Mouse (Mus musculus) heart, adult 9 months (tissue): ENCODE measurements at regions not wholly inside any gene's neighbourhood (a gene's known extent, or its start where the extent isn't known, plus 50 kb on each side); places are given as distances from the start of the nearest gene placed in this dataset.

Source experiments
- DNase-seq, 2 experiments: peaks; one replicate each; pipeline ENCODE4 v3.0.0; 2022; ENCODE audit warnings: low spot score in 2 of 2

DNA sequence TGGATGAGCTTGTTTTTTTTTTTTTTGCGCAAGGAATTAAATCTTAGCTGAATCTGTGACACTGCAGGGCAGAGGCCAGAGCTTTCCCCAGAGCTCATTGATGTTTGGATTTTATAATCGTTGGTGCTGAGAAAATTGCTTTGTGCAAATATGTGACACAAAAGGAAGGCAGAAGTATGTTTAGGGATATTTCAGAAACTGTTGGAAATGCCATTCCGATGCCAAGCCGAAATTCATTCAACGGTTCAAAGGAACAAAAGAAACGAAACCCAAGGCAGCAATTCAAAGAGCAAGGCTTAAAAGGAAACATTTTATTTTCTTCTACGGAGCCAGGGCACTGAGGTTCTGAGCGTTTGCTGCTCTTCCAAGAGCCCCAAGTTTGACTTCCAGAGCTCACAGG is 302.2 kb downstream of the 1500009L16Rik start:
- DNase-seq, result no peak

DNA sequence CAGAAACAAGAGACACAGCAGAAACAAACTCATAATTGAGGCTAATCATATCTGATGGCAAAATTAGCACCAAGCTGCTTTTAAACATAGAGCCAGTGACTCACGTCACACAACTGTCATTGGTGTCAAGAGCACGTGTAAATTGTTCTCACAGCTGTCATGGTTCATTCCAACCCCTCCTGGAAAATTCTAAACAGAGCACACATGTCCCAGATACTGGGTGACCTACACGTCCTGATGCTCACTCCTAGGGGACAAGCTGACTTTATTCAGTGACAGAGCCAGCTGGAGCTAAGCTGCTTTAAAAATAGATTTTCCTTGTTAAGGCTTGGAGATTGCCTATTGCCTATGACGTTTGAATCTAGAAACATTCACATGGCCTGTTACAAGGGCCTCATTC is 304.1 kb downstream of the 1500009L16Rik start:
- DNase-seq, result peak; percentile 47 to 56

DNA sequence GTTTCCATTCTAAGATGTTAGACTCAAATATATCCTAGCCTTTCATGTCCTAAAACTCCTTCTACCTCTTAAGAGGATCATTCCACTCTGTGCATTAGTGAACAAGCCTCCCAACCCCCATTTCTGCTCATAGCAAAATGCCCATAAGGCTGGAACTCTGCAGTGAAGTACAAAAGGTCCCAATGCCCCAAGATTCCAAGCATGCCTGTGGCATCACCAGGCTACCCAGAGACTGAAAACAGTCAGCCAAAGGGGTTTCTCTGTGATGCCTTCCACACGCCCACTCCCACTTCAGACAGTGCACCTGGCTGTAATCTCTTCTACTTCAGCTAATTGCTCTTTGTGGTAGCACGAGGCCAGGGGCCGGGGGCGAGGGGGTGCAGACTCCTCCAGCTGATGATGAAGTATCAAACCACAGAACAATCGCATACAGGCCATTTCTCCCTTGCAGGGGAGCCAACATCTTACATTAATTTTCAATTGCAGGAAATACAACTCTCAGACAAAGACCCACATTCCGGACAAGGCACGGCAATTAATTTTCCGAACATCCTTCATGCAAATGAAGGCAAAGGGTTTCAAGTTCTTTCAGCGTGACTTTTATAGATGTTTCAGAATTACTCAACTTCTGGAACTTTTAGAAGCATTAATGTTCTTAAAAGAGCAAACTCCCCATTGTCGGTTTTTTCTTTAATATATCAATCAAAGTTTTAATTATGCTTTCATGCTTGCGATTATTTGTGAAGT is 313.6 kb downstream of the 1500009L16Rik start:
- no peak for DNase-seq

- DNase-seq, result no peak
Observed at GRCm38 (mm10) chr10:84048706-84049105, 326.0 kb downstream of the 1500009L16Rik start.

DNA sequence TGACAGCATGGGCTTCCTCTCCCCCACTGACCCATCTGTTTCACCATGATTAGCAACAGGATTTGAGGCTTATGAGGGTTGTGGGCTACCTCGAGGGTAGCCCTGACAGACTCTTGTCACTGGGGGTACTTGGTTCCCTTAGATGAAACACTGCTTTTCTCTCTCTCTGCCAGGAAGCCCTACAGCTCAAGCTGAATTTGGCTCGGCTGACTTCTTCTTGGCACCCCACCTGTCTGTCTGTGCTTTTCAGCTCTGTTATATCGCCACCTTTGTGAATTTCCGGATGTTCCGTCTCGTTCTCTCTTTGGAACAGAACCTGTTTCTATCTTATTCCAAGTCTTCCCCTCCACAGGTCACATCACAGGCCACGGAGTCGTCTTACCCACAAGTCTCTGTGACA is 330.0 kb downstream of the 1500009L16Rik start:
- no peak for DNase-seq

DNA sequence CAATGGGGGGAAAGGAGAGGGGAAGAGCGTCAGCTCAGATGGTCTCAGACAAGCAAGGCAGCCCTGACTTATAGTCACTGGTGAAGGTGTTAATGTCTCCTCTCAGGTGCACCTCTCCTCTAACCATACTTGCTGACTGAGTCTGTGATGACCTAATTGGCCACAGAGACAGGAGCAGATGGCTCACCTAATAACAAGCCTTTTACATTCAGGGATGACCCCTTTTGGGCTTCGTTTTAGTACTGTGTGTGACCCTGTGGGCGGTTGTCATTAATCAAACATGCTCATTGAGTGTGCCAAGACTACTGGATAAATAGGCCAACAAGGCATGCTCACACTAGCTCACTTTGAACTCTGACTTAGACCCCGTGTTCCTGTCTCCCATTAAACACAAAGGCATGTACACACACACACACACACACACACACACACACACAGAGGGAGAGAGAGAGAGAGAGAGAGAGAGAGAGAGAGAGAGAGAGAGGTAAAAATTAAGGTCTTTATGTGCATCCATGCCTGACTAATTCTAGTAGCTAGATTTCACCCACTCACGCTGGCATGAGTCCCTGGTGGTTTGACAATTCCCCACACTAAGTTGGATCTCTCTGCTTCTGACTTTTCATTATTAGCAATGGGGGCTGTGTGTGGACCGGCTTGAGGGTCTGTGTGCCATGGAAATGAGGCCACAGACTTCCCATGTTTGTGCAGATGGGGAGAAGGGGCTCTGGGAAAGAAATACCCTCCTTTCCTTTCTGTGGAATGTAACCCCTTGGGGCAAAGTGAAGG is 332.1 kb downstream of the 1500009L16Rik start:
- DNase-seq, result no peak

DNA sequence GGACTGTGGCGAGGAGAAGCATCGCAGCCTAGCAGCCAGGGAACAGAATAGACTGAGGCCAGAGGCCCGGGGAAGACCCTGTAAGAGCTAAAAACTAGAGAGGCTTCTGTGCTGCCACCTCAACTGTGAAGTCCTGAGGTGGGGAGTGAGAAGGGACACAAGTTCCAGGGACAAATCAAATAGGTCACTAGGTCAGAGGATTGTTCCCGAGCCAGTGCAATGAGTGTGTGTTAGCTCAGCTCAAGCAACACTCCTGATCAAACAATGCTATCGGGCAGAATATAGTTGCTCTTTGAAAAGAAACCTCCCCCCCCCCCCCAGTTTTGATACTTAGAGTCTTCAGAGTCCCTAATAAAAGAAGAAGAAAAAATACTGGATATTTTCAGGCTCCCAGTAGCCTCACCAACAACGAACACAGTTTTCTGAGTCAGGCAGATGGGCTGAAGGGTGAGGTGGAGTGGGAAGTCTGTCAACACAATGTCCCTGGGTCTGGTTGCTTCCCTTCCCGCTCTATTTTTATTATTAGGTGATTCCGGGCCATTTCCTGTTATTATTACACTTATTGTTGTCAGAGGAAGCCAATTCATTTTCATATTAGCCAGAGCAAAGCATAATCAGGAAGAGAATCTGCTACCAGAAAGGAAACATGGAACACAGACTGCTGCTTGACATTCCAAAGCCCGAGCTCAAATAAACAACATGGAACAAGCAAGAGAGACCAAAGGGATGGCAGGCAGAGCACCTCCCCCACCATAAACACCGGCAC is 332.9 kb downstream of the 1500009L16Rik start:
- DNase-seq, result peak; percentile 38 to 78

- DNase-seq, result no peak
Observed at GRCm38 (mm10) chr10:84056323-84057169, 333.9 kb downstream of the 1500009L16Rik start.

GRCm38 (mm10) chr10:84058301-84058700 is 335.6 kb downstream of the 1500009L16Rik start:
- no peak for DNase-seq

- DNase-seq, result no peak
Observed at GRCm38 (mm10) chr10:84059646-84060491, 337.2 kb downstream of the 1500009L16Rik start.

DNA sequence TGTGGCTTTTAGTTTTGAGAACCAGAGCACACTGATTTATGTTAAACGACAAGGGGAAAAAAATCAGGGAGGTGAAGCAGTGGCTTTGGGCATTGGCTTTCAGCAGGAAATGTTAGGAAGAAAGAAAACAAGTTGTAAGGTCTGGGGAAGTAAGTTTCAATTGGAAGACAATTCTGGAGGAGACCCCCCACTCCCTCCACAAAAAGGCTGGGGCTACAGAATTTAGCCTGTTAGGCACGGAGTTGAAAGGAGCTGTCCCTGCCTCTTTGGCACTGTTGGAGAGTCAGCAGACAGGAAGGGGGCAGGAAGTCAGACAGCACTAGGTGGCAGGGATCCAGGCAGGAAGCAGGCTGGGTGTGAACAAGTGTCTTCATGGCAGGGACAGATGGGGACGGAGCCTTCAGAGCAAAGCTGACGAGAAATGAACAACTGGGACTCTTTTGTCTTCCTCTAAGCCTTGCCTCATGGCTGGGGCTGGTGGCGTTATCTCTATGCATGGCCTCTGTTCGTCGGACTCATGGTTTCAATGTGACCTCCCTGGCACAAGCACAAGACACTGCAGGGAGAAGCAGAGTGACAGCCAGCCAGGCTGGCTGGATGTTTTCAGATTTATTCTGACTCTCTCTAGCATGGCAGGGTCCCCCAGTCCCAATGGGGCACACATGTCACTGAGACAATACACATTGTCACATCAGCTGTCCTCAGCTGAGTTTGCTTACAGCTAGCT is 338.0 kb downstream of the 1500009L16Rik start:
- DNase-seq, result peak; percentile 93

DNA sequence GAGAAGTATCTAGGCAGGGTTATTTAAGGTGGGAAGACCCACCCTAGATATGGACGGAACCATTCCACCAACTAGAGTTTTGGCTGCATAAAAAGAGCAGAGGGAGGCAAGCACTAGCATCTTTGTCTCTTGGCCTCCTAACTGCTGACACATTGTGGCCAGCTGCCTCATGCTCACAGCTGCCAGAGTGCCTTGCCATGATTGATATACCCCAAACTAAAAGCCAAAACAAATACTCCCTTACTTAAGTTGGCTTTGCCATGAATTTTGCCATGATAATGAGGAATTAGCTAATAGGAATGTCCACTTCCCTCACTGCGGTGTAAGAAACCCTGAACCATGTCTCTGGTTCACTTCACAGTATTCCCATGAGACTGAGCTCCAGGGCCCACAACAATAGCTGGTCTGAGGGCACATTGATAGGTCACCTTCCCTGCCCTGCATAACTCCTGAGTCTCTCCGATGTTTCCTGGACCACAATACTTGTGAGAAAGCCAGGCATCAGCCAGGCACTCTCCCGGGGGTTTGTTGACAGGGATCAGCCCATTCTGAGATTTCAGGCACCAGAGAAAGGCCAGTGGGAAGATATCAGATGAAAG is 344.5 kb downstream of the 1500009L16Rik start:
- DNase-seq, result peak; percentile 43 to 57

DNA sequence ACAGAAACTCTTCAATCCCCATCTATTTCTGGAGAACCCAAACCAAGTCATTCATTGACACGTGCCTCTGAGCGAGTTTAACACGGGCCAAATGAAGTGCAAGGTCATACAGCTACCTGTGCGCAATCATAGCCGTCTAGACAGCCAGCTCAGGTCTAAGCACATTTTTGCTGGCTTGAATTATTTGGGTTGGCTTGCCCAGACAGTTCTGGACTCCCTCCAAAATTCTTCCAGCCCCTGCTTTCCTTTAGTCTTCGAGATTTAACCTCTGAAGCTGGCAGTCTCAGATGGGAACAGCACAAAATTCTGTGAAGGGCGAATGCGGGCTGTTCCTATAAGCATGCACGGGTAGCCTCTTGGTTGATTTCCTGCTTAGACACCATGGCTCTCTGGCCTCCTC is 347.1 kb downstream of the 1500009L16Rik start:
- DNase-seq, result no peak

- no peak for DNase-seq
Observed at GRCm38 (mm10) chr10:84072866-84073483, 350.3 kb downstream of the 1500009L16Rik start.

GRCm38 (mm10) chr10:84075581-84075980 is 352.9 kb downstream of the 1500009L16Rik start:
- DNase-seq, result no peak

- DNase-seq, result no peak
Observed at GRCm38 (mm10) chr10:84080236-84080635, 357.6 kb downstream of the 1500009L16Rik start.

DNA sequence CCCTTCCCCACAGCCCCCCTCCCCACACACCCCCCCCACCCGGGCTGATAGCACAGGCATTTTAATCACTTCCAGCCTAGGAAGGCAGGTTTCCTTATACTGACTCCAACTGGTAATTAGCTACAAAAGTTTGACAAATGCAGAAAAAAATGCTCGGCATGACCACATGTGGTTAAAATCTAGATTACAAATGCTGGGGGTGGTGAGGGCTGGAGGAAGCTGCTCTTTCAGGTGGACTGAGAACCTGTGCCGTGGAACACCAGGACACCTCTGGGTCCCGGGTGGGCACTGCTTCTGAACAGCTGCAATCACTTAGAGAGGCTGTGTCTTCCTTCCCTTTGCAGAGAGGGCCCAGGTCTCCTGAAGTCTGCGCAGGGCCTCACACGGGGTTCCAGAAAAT is 358.7 kb downstream of the Nuak1 start:
- no peak for DNase-seq

DNA sequence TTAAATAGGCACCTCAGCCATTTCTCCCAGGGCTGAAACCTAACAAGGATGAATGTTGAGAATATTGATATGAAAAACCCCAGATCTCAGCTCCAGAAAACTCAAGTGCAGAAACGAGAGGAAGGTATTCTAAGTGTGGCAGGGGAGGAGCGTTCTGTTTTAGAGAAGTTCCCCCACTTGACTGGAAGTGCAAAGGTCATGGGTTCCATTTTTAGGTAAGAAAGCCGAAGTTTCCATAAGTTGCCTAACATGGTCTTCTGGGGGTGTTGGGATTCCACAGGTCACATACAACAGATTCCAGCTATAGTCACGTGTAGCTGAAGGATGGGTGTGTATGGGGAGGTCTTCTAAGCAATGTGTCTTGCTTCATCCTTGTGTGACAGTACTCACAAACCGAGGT is 352.9 kb downstream of the Nuak1 start:
- DNase-seq, result no peak

DNA sequence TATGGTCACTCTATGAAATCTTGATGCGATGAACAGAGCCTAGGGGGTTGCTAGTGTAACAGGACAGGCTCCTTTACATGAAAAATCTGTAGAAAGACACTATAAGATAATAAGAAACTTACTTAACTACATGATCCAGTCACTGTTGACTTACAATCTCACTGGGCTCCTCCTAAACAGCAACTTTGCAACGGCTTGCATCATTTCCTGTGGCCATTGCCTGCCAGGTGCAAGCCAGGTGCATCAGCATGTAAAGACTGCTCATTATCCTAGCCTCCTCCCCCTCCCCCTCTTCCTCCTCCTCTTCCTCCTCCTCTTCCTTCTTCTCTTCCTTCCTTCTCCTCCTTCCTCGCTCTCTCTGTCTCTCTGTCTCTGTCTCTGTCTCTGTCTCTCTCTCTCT is 352.5 kb downstream of the Nuak1 start:
- DNase-seq, result no peak
